Mouse (Mus musculus): Measurements from ENCODE around the gene Nox4.

Gene Nox4

DNA sequence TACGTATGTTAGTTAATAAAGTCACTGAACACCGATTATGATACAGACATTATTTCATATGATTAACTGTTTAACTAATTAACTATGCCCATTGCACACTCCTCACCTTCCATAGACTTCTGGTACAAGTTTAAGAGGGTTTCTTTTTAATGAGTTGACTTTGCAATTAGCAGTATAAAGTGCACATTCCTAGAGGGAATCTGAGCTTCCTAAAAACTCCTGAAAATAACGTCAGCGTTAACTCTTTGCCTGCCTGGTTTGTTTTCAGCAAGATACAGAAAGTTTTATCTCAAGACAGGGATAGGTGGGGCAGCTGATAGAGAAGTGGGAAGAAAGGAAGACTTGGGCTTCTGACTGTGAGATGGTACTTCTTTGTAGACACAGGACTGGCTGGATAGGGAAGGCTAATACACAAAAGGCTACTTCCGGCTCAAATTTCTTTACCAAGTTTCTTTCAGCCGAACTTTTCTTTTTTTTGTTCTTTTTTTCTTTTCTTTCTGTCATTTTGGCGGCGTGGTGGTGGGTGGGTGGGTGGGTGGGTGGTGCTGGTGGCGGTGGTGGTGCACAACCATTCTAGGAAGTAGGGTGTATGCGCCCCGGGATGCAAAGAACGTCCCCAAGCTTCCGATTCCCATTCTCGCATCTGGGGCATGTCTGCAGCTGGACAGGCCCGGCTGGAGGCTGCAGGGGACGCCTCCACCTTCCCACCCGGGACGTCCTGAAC lies at the start of gene Nox4:
TSS of gene Nox4 (plus strand) at position 241 of the 724 bp plus-strand sequence.
- DNase-seq (ENCODE audit: low read depth, low spot score): no peak

GRCm38 (mm10) chr7:87204751-87205150 lies 41.1 kb upstream of the Nox4 start:
- no peak for DNase-seq (ENCODE audit: low read depth, low spot score)

DNA sequence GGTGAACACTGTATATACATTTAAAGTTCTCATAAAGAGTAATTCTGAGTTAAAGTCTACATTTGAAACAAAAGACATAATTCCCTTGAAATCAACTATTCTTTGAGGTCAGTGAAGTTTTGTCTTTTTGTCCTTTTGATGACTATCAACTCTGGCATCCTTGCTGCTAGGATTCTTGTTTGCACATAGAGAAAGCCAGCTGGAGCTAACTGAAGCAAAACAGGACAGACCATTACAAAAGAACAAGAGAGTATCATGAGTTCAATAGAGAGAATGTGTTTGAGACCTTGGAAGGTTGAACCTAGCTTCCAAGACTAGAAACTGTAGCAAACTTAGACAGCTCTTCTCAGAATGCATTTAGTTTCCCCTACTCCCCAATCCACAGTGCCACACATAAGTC lies 24.2 kb upstream of the Nox4 start:
- no peak for DNase-seq (ENCODE audit: low read depth, low spot score)

- DNase-seq (ENCODE audit: low read depth, low spot score): no peak
Measured at GRCm38 (mm10) chr7:87222751-87223150, 23.1 kb upstream of the Nox4 start.

DNA sequence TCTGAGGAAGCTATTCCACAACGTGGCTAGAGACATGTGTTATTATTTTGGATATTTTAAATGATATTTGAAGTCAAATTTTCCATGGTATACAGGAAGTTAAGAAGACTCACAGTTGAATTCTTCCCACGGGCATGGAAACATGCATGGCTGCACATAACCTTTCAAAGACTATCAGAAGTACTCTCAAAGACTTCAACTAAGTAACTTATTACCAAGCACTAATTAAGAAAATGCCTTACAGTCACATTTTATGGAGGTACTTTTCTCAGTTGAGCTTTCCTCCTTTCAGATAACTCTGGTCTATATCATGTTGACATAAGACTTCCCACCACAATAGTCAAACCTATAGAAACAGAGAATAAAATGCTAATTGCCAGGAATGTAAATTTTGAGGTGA lies 20.3 kb upstream of the Nox4 start:
- no peak for DNase-seq (ENCODE audit: low read depth, low spot score)

- no peak for DNase-seq (ENCODE audit: low read depth, low spot score)
Measured at GRCm38 (mm10) chr7:87227051-87227948, 18.6 kb upstream of the Nox4 start.

- no peak for DNase-seq (ENCODE audit: low read depth, low spot score)
Measured at GRCm38 (mm10) chr7:87229502-87229901, 16.4 kb upstream of the Nox4 start.

DNA sequence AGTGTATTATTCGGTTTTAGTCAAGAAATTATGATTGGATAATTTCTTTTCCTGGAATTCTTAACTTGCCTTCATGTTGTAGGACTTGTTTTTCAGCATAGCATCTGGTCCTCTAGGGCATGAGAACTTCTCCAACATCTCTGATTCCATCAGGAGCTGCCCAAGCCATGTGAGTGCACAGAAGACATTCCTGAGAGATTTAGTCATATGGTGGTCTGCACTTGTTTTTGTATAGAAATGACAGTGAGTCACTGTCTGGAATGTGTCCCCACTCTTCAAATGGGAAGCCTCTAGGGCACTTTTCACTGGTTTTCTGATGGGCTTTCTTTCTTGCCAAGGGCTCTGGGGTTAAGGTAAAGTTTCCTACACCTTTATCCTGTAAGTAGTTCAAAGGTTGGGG lies 4.8 kb upstream of the Nox4 start:
- no peak for DNase-seq (ENCODE audit: low read depth, low spot score)

- DNase-seq (ENCODE audit: low read depth, low spot score): no peak
Measured at GRCm38 (mm10) chr7:87246580-87246934, 661 bp downstream of the Nox4 start.

GRCm38 (mm10) chr7:87246940-87247339 lies 1.0 kb downstream of the Nox4 start:
- no peak for DNase-seq (ENCODE audit: low read depth, low spot score)

DNA sequence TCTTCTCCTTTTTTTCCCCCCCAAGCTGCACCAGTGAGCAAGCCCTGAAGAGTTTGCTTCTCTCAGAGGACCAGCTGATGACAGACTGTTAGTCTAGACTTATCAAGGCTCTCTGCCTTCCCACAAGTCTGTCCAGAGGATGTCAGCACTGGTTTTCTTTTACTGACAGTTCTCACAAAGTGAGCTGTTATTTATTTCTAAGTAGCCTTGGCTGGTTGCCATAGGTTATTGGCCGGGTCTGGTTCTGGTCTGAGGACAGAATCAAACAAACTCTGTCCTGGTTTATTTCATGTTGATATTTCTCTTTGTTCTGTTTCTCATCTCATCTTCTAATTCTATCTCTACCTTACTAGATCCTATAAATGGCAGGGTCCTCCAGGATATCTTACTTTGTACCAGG lies 2.0 kb downstream of the Nox4 start:
- no peak for DNase-seq (ENCODE audit: low read depth, low spot score)

GRCm38 (mm10) chr7:87252071-87252470 lies 6.2 kb downstream of the Nox4 start:
- no peak for DNase-seq (ENCODE audit: low read depth, low spot score)

GRCm38 (mm10) chr7:87277225-87277624 lies 31.3 kb downstream of the Nox4 start:
- no peak for DNase-seq (ENCODE audit: low read depth, low spot score)

GRCm38 (mm10) chr7:87303726-87304315 lies 57.9 kb downstream of the Nox4 start:
- no peak for DNase-seq (ENCODE audit: low read depth, low spot score)

GRCm38 (mm10) chr7:87321571-87321970 lies 75.7 kb downstream of the Nox4 start:
- DNase-seq (ENCODE audit: low read depth, low spot score): no peak

- no peak for DNase-seq (ENCODE audit: low read depth, low spot score)
Measured at GRCm38 (mm10) chr7:87322085-87322484, 76.2 kb downstream of the Nox4 start.

DNA sequence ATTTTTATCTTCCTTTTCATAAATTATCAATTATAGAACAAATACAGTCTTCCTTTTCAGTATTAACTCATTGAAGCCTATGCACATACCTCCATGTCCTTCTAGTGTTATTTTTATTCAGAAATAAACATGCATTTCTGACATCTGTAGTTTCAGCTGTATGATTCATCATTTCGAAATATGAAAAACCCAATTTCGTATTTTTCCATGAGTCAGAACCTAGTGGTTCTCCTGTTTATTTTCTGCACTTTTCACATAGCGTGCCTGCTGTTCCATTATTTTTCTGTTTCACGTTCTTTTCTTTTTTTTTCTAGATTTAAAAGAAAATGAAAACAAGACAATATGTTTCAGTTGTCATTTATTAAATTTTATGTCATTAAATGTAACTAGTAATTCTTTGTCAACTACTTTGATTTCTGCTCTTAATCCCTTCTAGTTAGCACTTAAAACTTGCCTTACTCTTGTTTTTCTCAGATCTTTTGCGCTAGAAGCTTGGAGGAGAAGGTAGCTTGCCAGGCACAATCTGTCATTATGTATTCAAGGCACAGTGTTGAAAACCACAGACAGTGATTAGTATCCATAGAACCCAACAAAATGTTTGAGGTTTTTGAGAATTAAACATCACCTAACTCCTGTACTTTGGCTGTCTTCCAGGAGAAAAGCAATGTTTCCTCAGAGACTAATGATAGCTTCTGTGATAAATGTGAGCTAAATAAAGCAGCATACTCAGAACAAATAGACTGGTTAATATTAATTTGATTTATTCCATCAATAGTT lies 85.1 kb downstream of the Nox4 start:
- DNase-seq (ENCODE audit: low read depth, low spot score): no peak

DNA sequence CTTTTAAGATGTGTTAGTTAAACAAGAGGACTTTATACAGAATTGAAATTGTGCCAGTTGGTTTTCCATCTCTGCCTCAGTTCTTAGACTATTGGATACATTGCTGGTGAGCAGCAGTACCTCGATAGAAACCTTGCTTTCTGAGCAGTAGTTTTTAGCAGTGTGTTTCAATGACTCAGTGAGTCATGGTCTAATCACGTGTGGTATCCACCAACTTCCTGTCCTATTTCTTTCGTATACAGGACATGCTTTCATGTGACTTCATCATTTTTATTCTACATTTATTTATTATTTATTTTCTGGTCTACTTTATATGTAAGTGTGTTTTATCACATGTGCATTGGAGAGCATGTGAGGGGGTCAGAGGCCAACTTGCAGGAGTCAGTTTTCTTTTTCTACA lies 99.7 kb downstream of the Nox4 start:
- DNase-seq (ENCODE audit: low read depth, low spot score): no peak

DNA sequence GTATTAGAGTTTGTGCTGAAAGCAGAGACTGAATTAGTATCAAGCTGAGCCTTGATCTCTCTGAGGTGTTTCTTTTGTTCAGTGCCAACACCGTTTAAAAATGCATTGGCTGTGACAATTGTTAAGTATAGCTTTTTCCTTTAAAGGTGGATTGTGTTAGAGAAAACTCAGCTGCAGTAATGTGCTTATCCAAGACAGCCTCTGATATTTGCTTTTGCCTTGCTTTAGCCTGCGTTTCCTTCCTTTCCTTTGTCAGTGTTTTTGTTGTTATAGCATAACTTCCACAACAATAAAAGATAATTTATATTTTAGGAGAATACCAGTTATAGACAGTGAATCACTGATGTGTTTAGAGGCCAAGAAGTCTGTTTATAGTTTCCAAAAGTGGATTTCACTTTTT lies 106.9 kb downstream of the Nox4 start:
- no peak for DNase-seq (ENCODE audit: low read depth, low spot score)

DNA sequence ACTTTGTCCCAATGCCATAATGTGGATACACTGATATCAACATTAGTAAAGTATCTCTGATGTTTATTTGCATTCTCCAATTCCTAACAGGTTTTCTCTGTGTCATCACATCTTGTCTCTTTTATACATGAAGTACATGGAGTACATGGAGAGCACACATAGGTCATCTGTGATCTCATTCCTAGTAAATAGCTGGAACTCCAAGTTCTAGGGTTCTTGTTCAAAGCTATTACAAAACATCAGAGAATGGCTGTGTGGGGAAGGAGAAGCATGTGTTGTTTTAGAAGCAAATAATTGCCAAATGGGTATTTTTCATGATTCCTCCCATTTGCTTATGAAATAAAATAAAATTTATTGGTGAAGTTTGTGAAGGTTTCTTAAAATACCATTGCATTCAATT lies 121.9 kb downstream of the Nox4 start:
- no peak for DNase-seq (ENCODE audit: low read depth, low spot score)

- DNase-seq (ENCODE audit: low read depth, low spot score): no peak
Measured at GRCm38 (mm10) chr7:87369131-87369530, 123.2 kb downstream of the Nox4 start.

DNA sequence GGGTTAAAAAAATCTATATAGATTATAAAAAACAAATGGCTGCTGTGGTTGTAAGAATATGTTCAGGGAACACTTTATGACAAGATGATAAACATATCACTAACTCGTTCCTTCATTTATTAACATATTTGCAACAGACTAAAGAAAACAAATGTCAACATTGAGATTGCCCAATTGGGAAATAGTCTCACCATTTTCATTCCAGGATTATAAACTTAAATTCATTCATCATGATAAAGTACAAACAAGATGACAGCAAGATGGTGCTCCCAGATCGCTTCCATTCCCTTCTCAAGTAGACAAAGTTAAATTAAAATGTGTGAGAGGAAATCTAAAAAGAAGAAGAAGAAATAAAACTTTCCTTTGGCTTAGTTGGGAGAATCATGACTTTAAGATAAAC lies 124.9 kb downstream of the Nox4 start:
- DNase-seq (ENCODE audit: low read depth, low spot score): no peak
